Mouse (Mus musculus): ENCODE measurements around the gene Cacng4. TPM values are rescaled to one million over a fixed set of nuclear protein-coding genes. Genes with fewer than 3 reads are reported as not detected.

The Cacng4 gene
- 0.17 and 2.6 TPM in 2 replicates for polyA plus RNA-seq (2012; rRNA removed; ENCODE audit: low replicate concordance)

DNA sequence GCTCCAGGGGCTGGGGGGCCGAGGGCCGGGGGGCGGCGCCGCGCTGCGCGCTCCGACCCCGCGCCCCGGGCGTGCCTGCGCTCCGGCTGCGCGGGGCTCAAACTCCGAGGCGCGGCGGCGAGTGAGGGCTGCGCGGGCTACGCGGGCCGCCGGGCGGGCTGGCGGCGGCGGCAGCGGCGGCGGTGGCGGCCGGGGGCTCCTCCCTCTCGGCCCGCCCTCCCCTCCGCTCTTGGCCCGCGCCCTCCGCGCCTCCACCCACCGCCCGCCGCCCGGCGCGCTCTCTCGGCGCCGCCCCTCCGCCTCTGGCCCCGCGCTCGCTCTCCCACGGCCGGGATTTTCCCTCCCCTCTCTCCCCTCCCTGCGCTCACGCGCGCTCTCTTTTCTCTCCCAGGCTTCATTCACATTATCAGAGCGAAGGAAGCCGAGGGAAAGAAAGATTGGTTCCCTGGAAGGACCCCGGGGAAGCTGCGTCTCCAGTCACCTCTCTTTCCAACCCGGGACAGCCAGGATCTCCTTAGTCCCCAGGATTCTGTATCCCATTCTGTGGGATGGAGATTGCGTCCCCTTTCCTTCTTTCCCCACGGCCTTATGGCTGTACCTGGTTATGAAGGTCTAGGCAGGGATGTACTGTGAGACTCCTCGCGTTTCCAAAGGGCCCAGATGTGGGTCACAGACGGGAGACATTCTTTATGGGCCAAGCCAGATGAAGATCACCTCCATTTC, at the start of gene Cacng4:
TSS of gene Cacng4 (minus strand) at position 11 of the 723 bp plus-strand sequence.

DNA sequence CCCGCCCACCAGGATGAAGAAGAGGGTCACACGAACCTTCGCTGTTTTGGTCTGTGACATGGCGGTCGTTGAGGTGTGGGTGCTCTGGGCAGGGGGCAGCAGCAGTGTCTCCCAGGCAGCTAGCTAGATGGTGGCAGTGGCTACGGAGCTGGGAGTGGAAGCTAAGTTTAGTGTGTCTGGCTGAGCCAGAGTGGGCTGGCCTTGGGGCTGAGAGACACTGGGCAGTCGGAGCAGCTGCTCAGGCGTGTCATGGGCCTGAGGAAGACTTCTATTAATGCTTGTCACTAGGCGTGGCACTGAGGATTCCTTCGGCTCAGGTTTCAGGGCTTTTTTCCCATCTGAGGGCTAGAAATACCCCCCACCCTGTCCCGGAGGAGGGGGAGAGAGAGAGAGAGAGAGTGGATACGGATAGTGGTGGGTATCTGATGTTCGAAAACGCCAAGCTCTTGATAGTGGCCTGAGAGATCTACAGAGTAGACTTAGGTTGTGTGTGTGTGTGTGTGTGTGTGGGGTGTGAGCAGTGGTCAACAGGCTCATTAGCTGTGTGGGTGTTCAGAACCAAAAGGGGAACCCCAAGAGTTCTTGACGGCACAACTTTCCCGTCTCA, 77.9 kb downstream of the Cacng4 start, which contains the start of gene Cacng1:
TSS of gene Cacng1 (minus strand) at position 191 of the 607 bp plus-strand sequence.

Other genes starting within 250 kb of the Cacng4 start
- 11.9 and 16.6 TPM in 2 replicates for gene Helz, start 246.6 kb downstream of the Cacng4 start, polyA plus RNA-seq (2012; rRNA removed; ENCODE audit: low replicate concordance)
- gene Cacng1, start 78.0 kb downstream of the Cacng4 start, polyA plus RNA-seq (2012; rRNA removed; ENCODE audit: low replicate concordance), result 0.36 TPM in 1 of 2 replicates, not detected in the other
- gene Cacng5, start 120.5 kb upstream of the Cacng4 start, polyA plus RNA-seq (2012; rRNA removed; ENCODE audit: low replicate concordance), result not detected in 2 replicates

Measured in subcutaneous adipose tissue, adult 2 months (tissue).